Mouse (Mus musculus) megakaryocyte-erythroid progenitor cell, adult 5-6 weeks (primary cell): Measurements from ENCODE around the gene Ndufs1. TPM values are rescaled to one million over a fixed set of nuclear protein-coding genes. Genes with fewer than 3 reads are reported as not detected.
A peak's percentile ranks its signal among the peaks of the same experiment; 100 is the strongest.

ENCODE experiments used
- ATAC-seq: replicated peaks from 2 replicates; pipeline ENCODE4 v1.8.0; 2016; ENCODE audit warnings: mild to moderate bottlenecking, inconsistent platforms; ENCODE audit not compliant: severe bottlenecking, poor library complexity, low FRiP score, low TSS enrichment
- total RNA-seq, 2 experiments: library from RNA; stranded (forward) in 1 of 2; stranded (reverse) in 1 of 2; fragments of 200-1000, 215-1000 nt in 1 of 2; fragments of >200 nt in 1 of 2; fragmentation: Nextera tagmentation in 1 of 2; gene quantifications; 2 replicates each; pipeline ENCODE4 v1.2.3; 2014 to 2017

The Ndufs1 gene
- total RNA-seq (2014; fragmentation: Nextera tagmentation) (147 and 151 TPM in 2 replicates), total RNA-seq (2017) (242 and 260 TPM in 2 replicates)

DNA sequence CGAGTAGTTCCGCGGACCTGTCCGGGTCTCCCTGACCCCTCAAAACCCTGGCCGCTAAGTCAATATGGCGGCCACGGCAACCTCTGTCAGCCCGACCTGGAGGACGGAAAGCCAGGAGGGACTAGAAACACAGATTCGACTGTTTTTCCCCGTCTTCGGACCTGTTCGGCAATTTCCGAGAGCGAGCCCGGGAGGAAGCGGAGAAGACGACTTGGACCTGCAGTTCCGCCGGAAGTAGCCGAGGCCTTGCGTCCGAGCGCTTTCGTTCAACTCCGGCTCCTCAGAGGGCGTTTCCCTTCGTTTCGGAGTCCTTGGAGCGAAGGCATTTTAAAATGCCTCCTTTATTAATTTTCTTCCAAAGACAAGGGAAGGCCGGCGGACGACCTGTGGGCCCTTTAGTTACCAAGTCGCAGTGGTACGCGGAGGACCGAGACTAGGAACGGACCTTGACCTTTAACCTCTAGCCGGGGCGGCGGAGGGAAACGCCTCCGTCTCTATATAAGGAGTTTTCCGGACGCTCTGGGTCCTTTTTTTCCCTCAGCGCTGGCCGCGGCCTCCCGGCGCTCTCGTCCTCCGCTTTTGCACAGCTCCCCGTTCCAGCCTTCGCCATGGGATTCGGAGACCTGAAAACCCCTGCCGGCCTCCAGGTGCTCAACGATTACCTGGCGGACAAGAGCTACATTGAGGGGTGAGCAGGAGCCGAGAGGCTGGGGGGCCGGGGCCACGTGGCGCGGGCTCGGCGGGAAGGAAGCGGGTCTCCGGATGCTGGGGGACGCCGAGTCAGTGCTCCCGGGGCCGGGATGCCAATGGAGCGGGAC lies at the start of gene Ndufs1, which contains the start of gene Eef1b2:
Gene Ndufs1 (minus strand): TSS at position 230 of the 818 bp plus-strand sequence.
Gene Eef1b2 (plus strand): TSS at position 222 of the 818 bp plus-strand sequence.
- ATAC-seq, result peak; percentile 82

DNA sequence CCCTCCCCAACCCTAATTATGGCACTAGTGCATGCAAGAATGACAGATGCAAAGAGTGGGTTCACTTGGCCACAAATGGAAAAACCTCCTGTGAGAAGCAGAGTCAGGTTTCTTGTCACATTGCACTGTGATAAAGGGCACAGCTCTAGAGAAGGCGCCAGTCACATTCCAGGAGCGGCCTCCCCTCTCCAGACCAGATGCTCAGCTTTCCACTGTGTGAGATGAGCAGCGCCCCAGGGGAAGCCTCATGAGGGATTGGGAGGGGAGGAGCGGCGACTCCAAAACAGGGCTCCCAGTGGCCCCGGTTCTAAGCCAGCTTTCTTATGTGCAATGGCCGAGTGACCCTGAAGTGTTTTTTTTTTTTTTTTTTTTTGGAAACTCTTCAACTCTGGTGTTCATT lies 49.3 kb upstream of the Ndufs1 start:
- no peak for ATAC-seq

DNA sequence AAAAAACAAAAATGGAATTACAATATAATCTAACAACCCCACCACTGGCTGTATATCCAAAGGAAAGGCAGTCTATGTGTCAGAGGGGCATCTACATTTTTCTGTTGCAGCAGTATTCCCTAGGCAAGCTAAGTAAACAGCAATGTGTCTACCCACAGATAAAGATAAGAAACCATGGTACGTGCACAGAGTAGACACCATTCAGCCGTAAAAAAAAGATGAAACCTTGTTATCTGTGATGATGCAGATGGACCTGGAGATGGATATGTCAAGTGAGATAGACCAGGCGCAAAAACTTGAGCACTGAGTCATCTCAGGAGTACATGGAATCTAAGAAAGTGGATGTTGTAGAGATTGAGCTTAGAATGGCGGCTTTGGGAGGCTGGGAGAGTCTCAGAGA lies 48.4 kb upstream of the Ndufs1 start:
- ATAC-seq, result no peak

DNA sequence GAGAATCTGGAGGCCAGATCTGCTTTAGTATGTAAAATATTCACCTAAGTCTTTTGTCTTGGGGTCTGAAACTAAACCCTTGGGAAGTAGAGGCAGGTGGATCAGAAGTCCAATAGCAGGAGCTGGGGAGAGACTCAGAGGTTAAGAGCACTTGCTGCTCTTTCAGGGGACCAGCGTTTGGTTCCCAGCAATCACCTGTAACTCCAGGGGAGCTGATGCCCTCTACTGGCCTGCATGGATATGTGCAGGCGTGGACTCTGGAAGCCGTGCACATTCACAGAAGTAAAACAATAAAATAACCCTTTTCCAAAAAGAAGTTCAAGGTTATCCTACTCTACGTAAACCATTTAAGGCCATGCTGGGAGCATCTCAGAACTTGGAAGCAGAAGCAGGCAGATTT lies 42.6 kb upstream of the Ndufs1 start:
- ATAC-seq, result no peak

DNA sequence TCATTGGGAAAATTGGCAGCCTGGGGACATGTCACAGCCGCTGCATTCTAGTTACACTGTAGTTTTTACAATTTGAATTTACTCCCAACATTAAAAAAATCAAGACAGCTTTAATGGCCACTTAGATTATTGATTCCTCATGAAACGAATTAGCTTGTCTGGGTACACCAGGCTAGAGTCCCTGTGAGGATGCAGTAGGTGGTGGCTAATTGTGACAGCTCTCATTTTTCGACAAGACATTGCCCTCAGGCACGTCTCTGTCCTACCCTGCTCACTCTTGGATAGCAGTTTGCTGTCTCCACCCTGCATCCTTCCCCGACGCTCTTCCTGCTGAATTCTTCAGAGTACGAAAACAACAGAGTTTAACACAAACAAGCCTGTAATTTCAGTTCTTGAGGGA lies 38.0 kb upstream of the Ndufs1 start:
- ATAC-seq, result no peak

DNA sequence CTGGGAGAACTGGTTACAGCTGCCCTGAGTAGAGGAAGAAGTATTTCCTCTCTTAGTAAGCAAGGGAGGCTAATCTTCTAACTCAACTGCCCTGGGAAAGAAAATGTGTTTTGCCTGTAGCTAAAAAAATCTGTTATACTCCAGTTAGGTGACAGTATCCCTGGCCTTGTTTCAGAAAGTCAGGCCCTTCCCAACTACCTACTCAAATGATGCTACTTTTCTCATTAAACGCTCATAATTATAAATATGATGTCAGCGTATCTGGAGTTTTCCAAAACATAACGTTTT lies 37.6 kb upstream of the Ndufs1 start, which contains the start of gene Gpr1:
Gene Gpr1 (minus strand): TSS at position 273 of the 288 bp plus-strand sequence.
- ATAC-seq, result no peak

DNA sequence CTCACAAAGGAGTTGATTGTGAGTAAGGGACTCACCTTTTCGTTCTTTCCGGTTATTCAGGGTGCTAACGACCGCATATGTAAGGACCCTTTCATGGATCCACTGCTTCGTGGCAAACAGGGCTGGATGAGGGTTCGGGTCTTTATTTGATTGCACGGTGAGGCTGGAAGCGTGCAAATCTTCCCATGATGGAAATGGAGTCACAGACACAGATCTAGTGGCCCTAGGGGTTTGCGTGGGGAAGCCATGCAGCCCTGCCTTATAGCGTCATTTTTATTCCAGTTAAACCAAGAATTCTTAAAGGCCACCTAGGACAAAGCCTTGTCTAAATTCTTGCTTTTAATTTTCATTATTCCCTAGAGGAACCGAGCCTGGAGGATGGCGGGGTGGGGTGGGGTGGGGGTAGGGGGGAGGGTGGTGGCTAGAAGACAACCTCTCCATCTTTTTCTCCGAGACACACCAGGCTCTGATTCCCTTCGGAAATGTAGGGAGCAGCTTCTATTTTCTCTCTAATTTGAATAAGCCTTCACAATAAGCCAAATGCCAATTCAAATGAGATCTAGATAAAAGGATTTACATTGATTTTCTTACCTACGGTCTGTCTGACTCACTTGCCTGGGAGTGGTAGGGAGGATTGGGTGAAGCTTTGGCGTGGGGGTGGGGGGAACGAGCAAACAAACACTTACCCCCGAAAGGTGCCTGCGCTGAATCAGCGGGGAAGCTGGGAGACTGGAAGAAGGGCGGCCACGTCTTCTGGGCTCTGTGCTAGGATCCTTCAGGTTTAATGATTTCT lies 37.0 kb upstream of the Ndufs1 start:
- ATAC-seq, result no peak

DNA sequence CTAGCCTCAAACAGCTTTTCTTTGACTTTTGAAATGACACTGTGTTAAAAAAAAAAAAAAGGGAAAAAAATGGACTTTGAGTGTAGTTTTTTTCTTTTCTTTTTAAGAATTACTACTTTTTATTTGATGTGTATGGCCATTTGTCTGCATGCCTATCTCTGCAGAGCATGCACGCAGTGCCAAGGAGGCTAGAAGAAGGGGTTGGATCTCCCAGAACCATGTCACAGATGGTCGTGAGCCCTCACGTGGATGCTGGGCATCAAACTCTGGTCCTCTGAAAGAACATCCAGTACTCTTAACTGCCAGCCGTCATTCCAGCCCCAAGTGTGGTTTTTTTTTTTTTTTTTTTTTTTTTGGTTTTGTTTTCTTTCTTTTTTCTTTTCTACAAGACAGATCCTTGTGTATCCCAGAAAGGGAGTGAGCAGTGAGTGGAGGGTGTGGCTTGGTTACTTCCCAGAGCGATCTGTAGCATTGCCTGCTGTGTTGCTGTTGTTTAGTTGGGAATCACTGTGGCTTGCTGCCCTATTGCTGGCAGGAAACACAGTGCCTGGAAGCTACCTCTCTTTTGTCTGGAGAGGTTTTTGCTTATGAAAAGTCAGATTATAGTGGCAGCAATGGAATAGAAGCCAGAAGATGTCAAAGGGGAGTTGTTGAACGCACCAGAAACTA lies 33.4 kb upstream of the Ndufs1 start:
- no peak for ATAC-seq

DNA sequence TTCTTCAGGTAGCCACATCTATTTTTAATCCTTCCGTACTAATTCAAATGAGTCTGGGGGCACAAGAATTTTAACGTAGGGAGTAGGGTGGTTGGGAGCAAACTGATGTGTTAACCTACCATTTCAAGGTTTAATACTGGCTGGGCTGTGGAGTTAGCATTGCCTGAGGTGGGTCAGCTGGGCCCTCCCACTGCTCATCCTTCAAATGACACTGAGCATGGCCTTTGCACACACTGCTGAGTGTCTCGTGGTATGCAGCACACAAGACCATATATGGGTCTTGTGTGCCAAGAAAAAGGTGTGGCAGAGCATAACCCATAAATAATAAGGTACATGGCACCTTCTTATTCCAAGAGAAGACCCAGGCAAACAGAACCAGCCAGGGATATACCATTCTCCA lies 31.0 kb upstream of the Ndufs1 start:
- ATAC-seq, result no peak

DNA sequence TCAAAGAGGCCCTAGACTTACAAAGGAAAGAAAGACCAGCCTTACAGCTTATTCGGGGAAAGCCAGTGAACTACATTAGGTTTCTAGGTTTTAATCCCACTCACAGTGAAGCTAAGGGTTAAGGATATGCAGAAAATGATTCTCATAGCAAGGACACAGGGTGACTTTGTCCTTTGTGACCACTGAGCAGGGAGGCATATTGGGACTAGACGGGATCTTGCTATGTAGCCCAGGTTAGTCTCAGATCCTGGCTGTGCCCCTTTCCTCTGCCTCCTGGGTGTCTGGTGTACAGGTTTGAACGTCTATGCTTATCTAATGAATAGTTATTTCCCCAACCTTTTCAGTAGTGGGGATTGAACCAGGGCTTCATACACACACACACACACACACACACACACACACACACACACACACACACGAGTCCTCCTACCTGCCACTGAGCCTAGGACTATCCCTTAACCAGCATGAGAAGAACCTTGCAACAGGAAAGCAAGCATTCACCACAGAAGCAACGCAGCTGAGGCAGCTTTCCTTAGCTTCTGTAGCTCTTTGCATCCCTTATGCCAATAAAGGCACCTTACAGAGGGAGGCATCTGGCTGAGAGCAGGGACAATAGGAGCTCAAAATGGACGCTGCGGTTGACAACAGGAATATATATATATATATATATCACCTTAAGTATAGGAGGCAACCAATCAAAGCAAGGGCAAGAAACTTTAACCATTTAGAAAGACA lies 28.2 kb upstream of the Ndufs1 start:
- no peak for ATAC-seq

DNA sequence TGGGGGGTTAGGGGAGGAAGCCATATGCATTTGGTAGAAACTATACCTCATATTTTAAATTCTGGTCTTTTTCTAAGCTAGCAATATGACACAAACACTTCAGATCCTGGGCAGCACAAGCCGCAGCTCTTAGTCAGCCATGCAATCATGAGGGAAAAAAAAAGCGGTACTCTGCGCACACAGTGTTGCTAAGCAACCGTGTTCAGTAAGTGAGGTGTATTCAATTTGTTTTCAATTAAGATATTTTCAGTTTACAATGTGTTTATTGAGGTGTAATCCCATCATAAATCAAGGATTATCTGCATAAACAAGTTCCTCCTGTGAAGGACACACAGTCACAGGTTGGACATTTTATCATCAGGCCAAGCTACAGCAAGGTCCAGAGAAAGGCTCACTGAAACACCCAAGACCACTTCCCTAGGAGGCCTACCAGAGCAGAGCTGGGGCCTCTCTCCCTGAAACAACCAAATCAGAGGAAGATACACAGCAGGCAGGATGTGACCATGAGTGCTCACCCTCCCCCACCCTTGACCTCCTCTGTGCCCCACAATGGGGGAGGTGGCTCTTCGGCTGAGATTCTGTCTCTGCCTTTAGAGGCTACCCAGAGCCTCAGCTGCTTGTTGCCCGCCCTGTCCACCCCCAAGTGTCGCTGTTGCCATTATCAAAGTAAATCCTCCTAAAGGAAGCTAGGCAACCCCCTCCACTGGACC lies 27.5 kb upstream of the Ndufs1 start:
- no peak for ATAC-seq

DNA sequence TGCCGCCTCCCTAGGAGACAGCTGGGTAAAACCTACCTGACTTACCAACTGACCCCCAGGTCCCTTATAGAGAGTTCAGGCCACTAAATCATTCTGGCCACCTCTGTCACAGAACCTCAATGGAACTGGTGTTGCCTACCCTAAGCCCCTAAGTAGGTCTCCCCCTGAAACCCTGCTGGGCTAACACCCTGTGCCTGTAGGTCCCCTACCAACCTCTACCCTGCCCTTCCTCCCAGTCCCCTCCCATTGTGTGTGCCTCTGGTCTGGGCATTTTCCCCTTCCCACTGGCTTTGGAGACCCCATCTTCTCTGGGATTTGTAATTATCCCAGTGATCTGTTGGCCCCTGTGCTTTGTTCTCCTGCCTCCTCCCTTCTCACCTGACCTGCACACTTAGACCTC lies 26.8 kb upstream of the Ndufs1 start:
- no peak for ATAC-seq

DNA sequence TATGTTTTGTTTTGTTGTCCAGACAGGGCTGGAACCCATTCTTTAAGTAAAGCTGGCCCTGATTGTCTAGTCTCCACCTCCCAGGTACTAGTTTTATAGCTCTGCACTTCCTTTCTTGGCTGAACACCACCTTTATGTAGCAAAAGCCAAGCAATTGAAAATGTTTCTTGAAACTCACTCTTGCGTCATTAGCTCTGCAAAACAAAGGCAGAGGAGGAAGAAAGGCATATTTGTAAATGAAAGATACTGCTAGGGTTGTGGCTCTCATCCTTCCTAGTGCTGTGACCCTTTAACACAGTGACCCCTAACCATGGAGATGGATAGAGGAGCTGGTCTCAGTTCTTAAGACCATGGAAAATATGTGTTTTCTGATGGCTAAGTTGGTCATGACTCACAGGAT lies 25.0 kb upstream of the Ndufs1 start:
- ATAC-seq, result no peak

DNA sequence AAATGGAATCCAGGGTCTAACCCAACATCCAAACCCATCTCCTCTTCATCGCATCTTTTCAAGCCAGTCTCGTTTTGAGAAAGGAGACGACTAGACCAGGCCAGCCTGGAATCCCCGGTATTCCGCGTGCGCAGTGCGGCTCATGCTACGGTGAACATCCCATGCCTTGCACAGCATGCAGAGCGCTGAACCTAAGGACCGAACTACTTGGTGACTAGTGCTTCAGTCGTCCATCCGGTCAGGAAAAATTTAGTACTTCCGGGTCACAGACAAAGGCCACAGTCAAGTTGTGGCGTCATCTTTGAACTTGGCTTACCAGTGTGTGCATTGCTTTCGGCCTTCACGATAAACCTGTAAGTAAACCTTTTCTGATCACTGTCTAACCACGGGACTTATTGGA lies 23.7 kb upstream of the Ndufs1 start:
- ATAC-seq, result no peak

DNA sequence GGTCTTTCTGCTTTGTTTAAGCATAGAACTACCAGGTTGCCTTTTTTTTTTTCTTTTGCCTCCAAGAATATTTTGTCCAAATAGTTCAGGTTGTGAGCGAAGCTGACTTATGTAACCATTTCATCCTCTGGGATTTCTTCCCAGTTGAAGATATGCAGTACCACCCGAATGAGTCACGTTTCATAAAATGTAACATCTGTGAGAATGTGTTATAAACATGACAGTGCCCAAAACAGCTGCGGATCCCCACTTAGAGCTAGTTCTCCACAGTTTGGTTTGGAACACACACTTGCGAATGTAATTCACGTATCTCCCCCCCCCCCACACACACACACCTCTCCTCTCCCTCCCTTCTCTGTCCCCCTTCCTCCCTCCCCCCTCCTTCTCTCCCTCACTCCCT lies 22.8 kb upstream of the Ndufs1 start:
- no peak for ATAC-seq

DNA sequence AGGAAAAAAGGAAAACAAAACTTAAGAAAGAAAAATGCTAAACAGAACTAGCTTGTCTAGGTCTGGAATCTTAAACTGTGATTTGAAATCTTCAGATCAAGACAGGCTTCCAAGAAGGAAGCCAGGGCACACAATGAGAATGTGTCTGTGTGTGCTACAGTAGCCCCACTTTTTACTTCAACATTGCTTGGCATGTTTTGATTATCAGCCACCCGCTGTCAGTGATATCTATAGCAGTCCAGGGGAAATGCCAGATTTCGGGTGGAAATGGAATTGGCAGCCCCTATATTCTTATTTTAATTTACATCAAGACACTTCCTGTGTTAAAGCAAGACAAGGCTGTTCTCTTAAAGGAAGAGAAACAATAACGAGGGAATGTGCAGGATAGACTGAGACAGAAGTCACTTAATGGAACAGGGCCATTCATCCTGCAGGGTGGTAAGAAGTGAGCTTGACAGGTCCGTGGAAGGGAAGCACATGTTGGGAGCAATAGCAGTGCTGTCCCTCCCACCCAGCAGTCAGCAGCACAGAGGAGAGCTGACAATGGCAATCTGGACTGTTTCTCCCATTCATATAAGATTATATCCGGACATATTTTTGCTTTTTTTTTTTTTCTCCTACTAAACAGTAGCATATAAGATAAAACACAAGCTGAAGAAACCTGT lies 19.3 kb upstream of the Ndufs1 start:
- ATAC-seq, result no peak

DNA sequence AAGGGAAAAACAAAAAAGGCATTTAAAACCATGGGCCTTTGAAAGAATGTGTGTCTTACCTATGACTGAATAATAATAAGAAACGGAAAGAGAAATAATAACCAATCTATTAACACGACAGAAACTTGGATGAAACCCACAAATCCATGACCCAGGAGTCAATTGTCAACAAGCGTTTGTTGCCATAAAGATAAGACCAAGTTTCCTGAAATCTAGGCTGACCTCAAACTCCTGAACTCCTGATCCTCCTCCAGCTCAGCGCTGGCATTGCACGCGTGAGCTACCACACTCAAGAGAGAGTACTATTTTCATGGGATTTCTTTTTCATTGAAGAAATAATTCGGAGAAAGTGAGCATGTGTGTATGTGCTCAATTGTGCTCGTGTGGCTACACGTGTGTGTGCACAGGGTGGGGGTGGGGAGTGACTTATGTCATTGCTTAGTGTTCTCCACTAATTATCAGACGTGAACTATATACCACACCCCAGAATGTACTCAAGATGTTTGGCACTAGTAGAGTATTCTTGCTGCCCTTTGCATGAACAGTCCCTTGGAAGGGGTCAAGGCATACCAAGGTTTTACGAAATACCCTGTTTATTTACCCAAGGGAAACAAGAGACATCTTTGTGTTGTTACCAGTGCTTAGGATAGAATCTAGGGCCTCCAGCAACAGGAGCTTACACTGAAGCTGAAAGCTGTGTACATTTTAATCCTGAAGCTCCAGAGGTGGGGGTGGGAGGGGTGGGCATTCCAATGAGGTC lies 15.9 kb upstream of the Ndufs1 start:
- ATAC-seq, result no peak

DNA sequence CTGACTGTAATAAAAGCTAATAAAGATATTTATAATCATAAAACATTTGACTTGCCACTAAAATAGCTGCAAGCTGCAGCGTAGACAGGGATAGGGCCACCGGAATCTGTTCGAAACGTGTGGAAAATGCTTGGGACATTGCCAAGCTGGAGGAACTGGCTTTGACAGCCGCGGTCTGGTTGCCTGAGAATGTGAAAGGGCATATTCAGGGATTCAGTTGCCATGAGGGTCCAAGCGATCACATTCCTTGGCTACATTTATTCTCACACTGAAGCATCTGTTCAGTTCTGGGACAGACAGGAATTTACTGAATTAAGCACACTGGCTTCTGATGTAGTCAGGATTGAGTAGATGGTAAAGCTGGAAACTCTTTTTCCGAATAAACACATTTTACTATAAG lies 14.2 kb upstream of the Ndufs1 start:
- no peak for ATAC-seq
